Comparison of ENCODE assay signal across 8 mouse cellular contexts in the genomic region with DNA sequence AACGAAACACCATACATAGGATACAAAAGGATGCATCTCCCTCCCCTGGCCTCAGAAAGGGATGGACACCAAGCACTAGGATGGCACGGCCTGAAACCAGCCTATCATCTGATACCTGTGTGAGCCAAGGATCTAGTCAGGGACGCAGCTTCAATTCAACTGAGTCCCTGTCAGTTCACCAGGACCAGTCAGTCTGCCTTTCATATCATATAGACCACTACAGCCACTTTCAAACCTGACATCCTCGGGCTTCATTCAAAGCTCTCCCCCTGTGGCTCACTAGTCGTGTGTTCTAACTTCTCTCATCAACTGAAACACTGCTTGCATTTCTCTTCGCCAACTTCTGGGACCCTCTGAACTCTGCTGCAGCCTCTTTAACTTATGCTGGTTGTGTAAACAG. TPM values are rescaled to one million over a fixed set of nuclear protein-coding genes. Genes with fewer than 3 reads are reported as not detected.
DNase-seq lines count a peak whose midpoint lies in the region; ATAC-seq and TF ChIP-seq lines count a peak whose summit lies in the region.

No protein-coding gene starts in this region.

- TF ChIP-seq RAD21 in MEL (IDR thresholded peaks at IDR 0.05; ENCODE audit: low read depth, low read length): no peak

- no peak for DNase-seq in heart, embryonic 10.5 days (ENCODE audit: low spot score)
- DNase-seq in heart, postnatal 36 days: no peak
- no peak for DNase-seq in MEL (ENCODE audit: low read depth, low spot score)
- DNase-seq in right cerebral cortex, postnatal 4 days: no peak
- DNase-seq in left cerebral cortex, postnatal 36 days (ENCODE audit: low spot score in 2 of 2): no peak

- no peak overlapping the region for H3K27ac ChIP-seq in heart, embryonic 10.5 days
- no peak overlapping the region for H3K27ac ChIP-seq in MEL (ENCODE audit: control insufficient read depth, low read depth, low read length)
- H3K27ac ChIP-seq in heart, embryonic 16.5 days (ENCODE audit: low read length): no peak overlapping the region
- H3K27ac ChIP-seq in macrophage: no peak overlapping the region

- no peaks in the 10 kb centered on the region for H3K9me3 ChIP-seq in heart, embryonic 10.5 days
- H3K9me3 ChIP-seq in MEL (replicated peaks; ENCODE audit: insufficient read depth, low read length): no peaks in the 10 kb centered on the region
- no peaks in the 10 kb centered on the region for H3K9me3 ChIP-seq in heart, embryonic 16.5 days (replicated peaks; ENCODE audit: control insufficient read depth, low read length)

- H3K9ac ChIP-seq in MEL (ENCODE audit: control insufficient read depth, low read depth, low read length, poor library complexity, severe bottlenecking): peak overlapping the region; percentile 22; the same call in 1 of the 2 replicates
- peak overlapping the region; percentile 8 for H3K9ac ChIP-seq in heart, embryonic 16.5 days (ENCODE audit: low read length)

- H3K4me2 ChIP-seq in heart, embryonic 16.5 days (ENCODE audit: low read depth, low read length): peak overlapping the region; percentile 66

- H3K4me1 ChIP-seq in heart, embryonic 10.5 days: peaks cover 13% of the 10 kb centered on the region; the same call in 1 of the 2 replicates
- peaks cover 0 to 10% of the 10 kb centered on the region in 2 experiments; a peak in 3 of 4 replicates for H3K4me1 ChIP-seq in MEL (ENCODE audit: control insufficient read depth in 1 of 2, insufficient read depth in 2 of 2, low read length in 2 of 2)
- peaks cover 15% of the 10 kb centered on the region for H3K4me1 ChIP-seq in heart, embryonic 16.5 days (ENCODE audit: control insufficient read depth, insufficient read depth, low read length)

- no peak for TF ChIP-seq POLR2A in MEL (IDR thresholded peaks at IDR 0.05; ENCODE audit: control insufficient read depth in 1 of 2, insufficient read depth in 1 of 2, low read depth in 1 of 2, low read length in 2 of 2, poor library complexity in 1 of 2)

- intact Hi-C loops in heart, postnatal 36 days (cut with DNase I): loop anchor here (2.0 kb wide), 1 partner anchor 61 kb away; a partner anchor contains a TSS
- intact Hi-C loops in left cerebral cortex, postnatal 36 days (cut with DNase I): loop anchor here (5.0 to 10.0 kb wide), 4 partner anchors 37 to 391 kb away; a partner anchor contains a TSS

- no peak for TF ChIP-seq CTCF in MEL (IDR thresholded peaks at IDR 0.05 in 2 of 3, conservative IDR thresholded peaks at IDR 0.05 in 1 of 3; ENCODE audit: control insufficient read depth in 1 of 3, insufficient read depth in 1 of 3, low read depth in 2 of 3, low read length in 3 of 3, poor library complexity in 1 of 3, severe bottlenecking in 1 of 3)

- H3K4me3 ChIP-seq in heart, embryonic 10.5 days: peak overlapping the region; percentile 90
- H3K4me3 ChIP-seq in MEL (ENCODE audit: control insufficient read depth in 1 of 2, insufficient read depth in 1 of 2, low read depth in 2 of 2, low read length in 2 of 2): peak overlapping the region; percentile 18 to 69; a peak in 3 of 4 replicates
- H3K4me3 ChIP-seq in heart, embryonic 16.5 days (ENCODE audit: low read length): peak overlapping the region; percentile 32
- peak overlapping the region; percentile 56 for H3K4me3 ChIP-seq in macrophage (ENCODE audit: inconsistent target)

- H3K36me3 ChIP-seq in heart, embryonic 10.5 days: peaks cover 26% of the 10 kb centered on the region
- H3K36me3 ChIP-seq in MEL (ENCODE audit: control insufficient read depth in 1 of 2, insufficient read depth in 2 of 2, low read length in 2 of 2) (peaks cover under 1 to 13% of the 10 kb centered on the region in 2 experiments; a peak in 3 of 4 replicates), macrophage (ENCODE audit: inconsistent target) (peaks cover 22% of the 10 kb centered on the region)
- H3K36me3 ChIP-seq in heart, embryonic 16.5 days (ENCODE audit: control insufficient read depth, insufficient read depth): peaks cover 7% of the 10 kb centered on the region; the same call in 1 of the 2 replicates

- WGBS in heart, embryonic 10.5 days: 78% methylated on average over 6 of the region's 6 CpGs
- 75% methylated on average over 6 of the region's 6 CpGs for WGBS in heart, embryonic 16.5 days
- WGBS in macrophage (ENCODE audit: missing documents): 86% methylated on average over 6 of the region's 6 CpGs

- H3K79me2 ChIP-seq in MEL (ENCODE audit: control insufficient read depth, insufficient read depth, low read length, poor library complexity) (peaks cover 32% of the 10 kb centered on the region), macrophage (ENCODE audit: inconsistent target) (peaks cover 54% of the 10 kb centered on the region)

- no peak for ATAC-seq in heart, embryonic 16.5 days (replicated peaks; ENCODE audit: extremely low read depth, insufficient read depth, low FRiP score)
- no peak for ATAC-seq in activated CD4-positive, CD25-positive, alpha-beta regulatory T cell, adult 4 months

- no peaks in the 10 kb centered on the region for H3K27me3 ChIP-seq in heart, embryonic 10.5 days (ENCODE audit: insufficient read depth, poor library complexity, severe bottlenecking)
- no peaks in the 10 kb centered on the region for H3K27me3 ChIP-seq in MEL (ENCODE audit: control insufficient read depth in 1 of 2, insufficient read depth in 2 of 2, low read length in 2 of 2)
- H3K27me3 ChIP-seq in heart, embryonic 16.5 days (ENCODE audit: control insufficient read depth, insufficient read depth, low read length): no peaks in the 10 kb centered on the region

- no peak for TF ChIP-seq EP300 in MEL (IDR thresholded peaks at IDR 0.05; ENCODE audit: low read depth in 1 of 2, low read length in 2 of 2)

TF ChIP-seq in MEL, 35 proteins besides CTCF, POLR2A, EP300 and RAD21:
- no peak for TF ChIP-seq GATA1 (IDR thresholded peaks at IDR 0.05; ENCODE audit: low read depth, low read length)
TF ChIP-seq in MEL: peak in this region for 0.

RNA-seq across cellular contexts. Expression of a gene that starts 4.8 kb away (rescaled TPM):
- polyA plus RNA-seq in heart, embryonic 10.5 days (2016; fragmentation: Nextera tagmentation; extraction: Ambion mirVana): 25.1 and 28.5 TPM in 2 replicates
- 10 to 100 TPM; 13.6 to 16.1 TPM for total RNA-seq in heart, postnatal 36 days (2021)
- 15.7 and 17.9 TPM in 2 replicates for total RNA-seq in MEL (2012; rRNA removed)
- polyA plus RNA-seq in MEL (2012; ENCODE audit: insufficient read depth in 1 of 2, insufficient read length in 2 of 2, low read depth in 1 of 2, low replicate concordance in 2 of 2, missing spikeins in 1 of 2) (10 to 100 TPM in 1 of 2 experiments, not detected in 1; 13.0 TPM), macrophage (2018) (13.1 to 18.8 TPM (median 17.6 TPM) in 3 replicates)
- polyA plus RNA-seq in heart, embryonic 16.5 days (2015; fragmentation: Nextera tagmentation; extraction: Ambion mirVana): 19.8 and 20.4 TPM in 2 replicates
- 10 to 100 TPM; 28.2 to 76.3 (median 46.2) TPM for total RNA-seq in macrophage (2018; cell fraction: chromatin; rRNA removed)
- total RNA-seq in macrophage (2018; cell fraction: cytosol; rRNA removed): 10 to 100 TPM; 11.8 to 22.3 (median 17.3) TPM
- total RNA-seq in macrophage (2018; cell fraction: nucleus; rRNA removed): 10 to 100 TPM; 24.0 to 51.7 (median 38.2) TPM
- polyA plus RNA-seq in activated CD4-positive, CD25-positive, alpha-beta regulatory T cell, adult 4 months (2017; shearing (Covaris generic)): 10 to 100 TPM; 33.1 to 40.6 TPM
- total RNA-seq in left cerebral cortex, postnatal 36 days (2021): 10 to 100 TPM; 18.1 to 19.8 TPM

RNA-seq across cellular contexts. Expression of a gene that starts 34.4 kb away (rescaled TPM):
- polyA plus RNA-seq in heart, embryonic 10.5 days (2016; fragmentation: Nextera tagmentation; extraction: Ambion mirVana): 3.6 and 4.1 TPM in 2 replicates
- total RNA-seq in heart, postnatal 36 days (2021): 1 to 10 TPM; 2.0 to 2.2 TPM
- total RNA-seq in MEL (2012; rRNA removed): 0.46 and 0.65 TPM in 2 replicates
- polyA plus RNA-seq in MEL (2012; ENCODE audit: insufficient read depth in 1 of 2, insufficient read length in 2 of 2, low read depth in 1 of 2, low replicate concordance in 2 of 2, missing spikeins in 1 of 2) (under 1 TPM in 1 of 2 experiments, not detected in 1; 0.95 TPM), macrophage (2018) (3.1 to 6.2 TPM (median 3.8 TPM) in 3 replicates)
- 3.9 and 5.1 TPM in 2 replicates for polyA plus RNA-seq in heart, embryonic 16.5 days (2015; fragmentation: Nextera tagmentation; extraction: Ambion mirVana)
- total RNA-seq in macrophage (2018; cell fraction: chromatin; rRNA removed): 10 to 100 TPM in 14 of 26 experiments, 1 to 10 TPM in 12; 1.3 to 14.3 (median 10.2) TPM
- 1 to 10 TPM in 24 of 26 experiments, under 1 TPM in 2; 0.80 to 4.2 (median 2.5) TPM for total RNA-seq in macrophage (2018; cell fraction: cytosol; rRNA removed)
- total RNA-seq in macrophage (2018; cell fraction: nucleus; rRNA removed): 10 to 100 TPM in 7 of 26 experiments, 1 to 10 TPM in 19; 1.1 to 13.4 (median 8.3) TPM
- 1 to 10 TPM; 5.3 to 8.8 TPM for polyA plus RNA-seq in activated CD4-positive, CD25-positive, alpha-beta regulatory T cell, adult 4 months (2017; shearing (Covaris generic))
- total RNA-seq in left cerebral cortex, postnatal 36 days (2021): 1 to 10 TPM; 3.4 to 5.3 TPM

RNA-seq across cellular contexts. Expression of a gene that starts 59.3 kb away (rescaled TPM):
- polyA plus RNA-seq in heart, embryonic 10.5 days (2016; fragmentation: Nextera tagmentation; extraction: Ambion mirVana): 0.44 and 0.65 TPM in 2 replicates
- total RNA-seq in heart, postnatal 36 days (2021): 1 to 10 TPM in 1 of 2 experiments, not detected in 1; 1.3 TPM
- 0.46 TPM in 1 of 2 replicates, not detected in the other for total RNA-seq in MEL (2012; rRNA removed)
- polyA plus RNA-seq in MEL (2012; ENCODE audit: insufficient read depth in 1 of 2, insufficient read length in 2 of 2, low read depth in 1 of 2, low replicate concordance in 2 of 2, missing spikeins in 1 of 2) (not detected), macrophage (2018) (0.75 TPM in 1 of 3 replicates, not detected in the others)
- polyA plus RNA-seq in heart, embryonic 16.5 days (2015; fragmentation: Nextera tagmentation; extraction: Ambion mirVana): 0.25 TPM in 1 of 2 replicates, not detected in the other
- 1 to 10 TPM in 4 of 26 experiments, not detected in 22; 2.1 to 2.8 (median 2.3) TPM for total RNA-seq in macrophage (2018; cell fraction: chromatin; rRNA removed)
- under 1 TPM in 16 of 26 experiments, not detected in 10; 0.17 to 0.66 (median 0.35) TPM for total RNA-seq in macrophage (2018; cell fraction: cytosol; rRNA removed)
- total RNA-seq in macrophage (2018; cell fraction: nucleus; rRNA removed): 1 to 10 TPM in 4 of 26 experiments, under 1 TPM in 2, not detected in 20; 0.83 to 4.9 (median 1.3) TPM
- polyA plus RNA-seq in activated CD4-positive, CD25-positive, alpha-beta regulatory T cell, adult 4 months (2017; shearing (Covaris generic)): 1 to 10 TPM in 1 of 2 experiments, not detected in 1; 2.0 TPM
- 1 to 10 TPM in 1 of 2 experiments, not detected in 1; 1.4 TPM for total RNA-seq in left cerebral cortex, postnatal 36 days (2021)

Comparison
In these comparisons a context has a peak if more than half of its experiments do, and no peak if none do; other contexts are left out.
1. H3K4me3 ChIP-seq: peak in every context shown above with its lines; median percentile 90 in heart, embryonic 10.5 days; 56 in macrophage; 44 in MEL; 32 in heart, embryonic 16.5 days.